Mouse (Mus musculus): ENCODE measurements around the gene 2410004B18Rik.

2410004B18Rik gene

GRCm38 (mm10) chr3:145966806-145967205 lies 29.0 kb downstream of the 2410004B18Rik start:
- DNase-seq: no peak

GRCm38 (mm10) chr3:145969031-145969501 lies 31.3 kb downstream of the 2410004B18Rik start:
- DNase-seq: no peak

- DNase-seq: no peak
These were observed 33.7 kb downstream of the 2410004B18Rik start for GRCm38 (mm10) chr3:145971501-145971900.

- DNase-seq: no peak
These were observed 37.2 kb downstream of the 2410004B18Rik start for GRCm38 (mm10) chr3:145974986-145975385.

- no peak for DNase-seq
These were observed 47.6 kb downstream of the 2410004B18Rik start for GRCm38 (mm10) chr3:145985333-145985925.

GRCm38 (mm10) chr3:145986317-145987001 lies 48.6 kb downstream of the 2410004B18Rik start:
- no peak for DNase-seq

- peak; percentile 90 for DNase-seq
These were observed 49.6 kb downstream of the 2410004B18Rik start, which contains the start of gene Syde2 for GRCm38 (mm10) chr3:145987268-145987969. Gene Syde2, plus strand, starts transcription at chr3:145987870.

- peak; percentile 56 for DNase-seq
These were observed 50.3 kb downstream of the 2410004B18Rik start for GRCm38 (mm10) chr3:145987970-145988683.

GRCm38 (mm10) chr3:145988684-145989575 lies 51.1 kb downstream of the 2410004B18Rik start:
- no peak for DNase-seq

GRCm38 (mm10) chr3:145989576-145990081 lies 51.8 kb downstream of the 2410004B18Rik start:
- no peak for DNase-seq

GRCm38 (mm10) chr3:145991130-145991529 lies 53.3 kb downstream of the 2410004B18Rik start:
- no peak for DNase-seq

- no peak for DNase-seq
These were observed 54.3 kb downstream of the 2410004B18Rik start for GRCm38 (mm10) chr3:145991976-145992730.

- DNase-seq: no peak
These were observed 55.0 kb downstream of the 2410004B18Rik start for GRCm38 (mm10) chr3:145992796-145993195.

- peak; percentile 8 for DNase-seq
These were observed 55.8 kb downstream of the 2410004B18Rik start for GRCm38 (mm10) chr3:145993481-145994201.
